Mouse (Mus musculus) lung, adult 2 months (tissue): ENCODE results near the gene Pstk.

ENCODE experiments used
- CTCF ChIP-seq: fragments of 200-500 bp; IDR thresholded peaks from 2 replicates; pipeline ENCODE4 v1.5.1; 2011; ENCODE audit warnings: mild to moderate bottlenecking, low read length, control low read depth; ENCODE audit not compliant: insufficient read depth
- POLR2A ChIP-seq: fragments of 200-500 bp; IDR thresholded peaks from 2 replicates; pipeline ENCODE4 v1.6.1; 2011; ENCODE audit warnings: low read depth, mild to moderate bottlenecking, control low read depth, low read length, borderline replicate concordance; ENCODE audit errors: extremely low read depth

DNA sequence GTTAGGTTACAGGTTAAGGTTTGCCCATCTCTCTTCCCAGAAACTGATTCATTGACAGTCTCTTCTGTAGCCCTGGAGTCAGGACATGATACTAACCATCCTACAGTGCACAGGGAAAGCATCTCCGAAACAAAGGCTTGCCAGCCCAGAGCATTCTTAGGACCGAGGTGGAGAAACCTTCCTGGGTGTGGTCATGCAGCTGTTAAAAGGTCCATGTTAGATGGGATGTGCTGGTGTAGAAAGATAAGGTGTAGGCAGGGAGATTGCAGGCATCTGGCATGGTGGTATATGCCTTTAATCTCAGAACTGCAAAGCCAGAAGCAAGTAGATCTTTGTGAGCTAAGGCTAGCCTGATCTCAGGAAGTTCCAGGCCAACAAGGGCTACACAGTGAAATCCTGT is 54.0 kb downstream of the Pstk start:
- TF ChIP-seq POLR2A: no peak
- no peak for TF ChIP-seq CTCF
